Mouse (Mus musculus): Measurements from ENCODE around the gene Sdhc.
A peak's percentile ranks its signal among the peaks of the same experiment; 100 is the strongest.

Gene Sdhc

GRCm38 (mm10) chr1:171149974-171150760 is at the start of gene Sdhc, which contains the start of gene Mpz:
Sdhc (minus strand) TSS chr1:171150603.
Mpz (plus strand) TSS chr1:171150711.
- DNase-seq (ENCODE audit: low spot score): peak; percentile 78

GRCm38 (mm10) chr1:171199532-171199931 is 49.1 kb upstream of the Sdhc start:
- DNase-seq (ENCODE audit: low spot score): no peak

- peak; percentile 24 for DNase-seq (ENCODE audit: low spot score)
Measured at GRCm38 (mm10) chr1:171195887-171196397, 45.5 kb upstream of the Sdhc start, which contains the start of gene Pcp4l1. Pcp4l1 (minus strand) TSS chr1:171196268.

- no peak for DNase-seq (ENCODE audit: low spot score)
Measured at GRCm38 (mm10) chr1:171195046-171195822, 44.8 kb upstream of the Sdhc start.

GRCm38 (mm10) chr1:171193911-171194830 is 43.8 kb upstream of the Sdhc start:
- DNase-seq (ENCODE audit: low spot score): no peak

- no peak for DNase-seq (ENCODE audit: low spot score)
Measured at GRCm38 (mm10) chr1:171193093-171193840, 42.9 kb upstream of the Sdhc start.

- no peak for DNase-seq (ENCODE audit: low spot score)
Measured at GRCm38 (mm10) chr1:171192283-171192682, 41.9 kb upstream of the Sdhc start.

- DNase-seq (ENCODE audit: low spot score): no peak
Measured at GRCm38 (mm10) chr1:171190832-171191231, 40.4 kb upstream of the Sdhc start.

GRCm38 (mm10) chr1:171189476-171190114 is 39.2 kb upstream of the Sdhc start:
- DNase-seq (ENCODE audit: low spot score): no peak

- DNase-seq (ENCODE audit: low spot score): no peak
Measured at GRCm38 (mm10) chr1:171189046-171189445, 38.6 kb upstream of the Sdhc start.

GRCm38 (mm10) chr1:171187851-171188700 is 37.7 kb upstream of the Sdhc start:
- no peak for DNase-seq (ENCODE audit: low spot score)

GRCm38 (mm10) chr1:171185655-171186054 is 35.3 kb upstream of the Sdhc start:
- no peak for DNase-seq (ENCODE audit: low spot score)

GRCm38 (mm10) chr1:171184314-171184713 is 33.9 kb upstream of the Sdhc start:
- DNase-seq (ENCODE audit: low spot score): no peak

GRCm38 (mm10) chr1:171183620-171184019 is 33.2 kb upstream of the Sdhc start:
- DNase-seq (ENCODE audit: low spot score): no peak

- no peak for DNase-seq (ENCODE audit: low spot score)
Measured at GRCm38 (mm10) chr1:171183025-171183424, 32.6 kb upstream of the Sdhc start.

- no peak for DNase-seq (ENCODE audit: low spot score)
Measured at GRCm38 (mm10) chr1:171179487-171180171, 29.2 kb upstream of the Sdhc start.

- no peak for DNase-seq (ENCODE audit: low spot score)
Measured at GRCm38 (mm10) chr1:171172779-171173178, 22.4 kb upstream of the Sdhc start.

GRCm38 (mm10) chr1:171171138-171171537 is 20.7 kb upstream of the Sdhc start:
- DNase-seq (ENCODE audit: low spot score): no peak

GRCm38 (mm10) chr1:171169913-171170312 is 19.5 kb upstream of the Sdhc start:
- no peak for DNase-seq (ENCODE audit: low spot score)

All from urinary bladder, postnatal 10 days (tissue).